Mouse (Mus musculus): Measurements from ENCODE around the gene Ythdf2. TPM values are rescaled to one million over a fixed set of nuclear protein-coding genes. Genes with fewer than 3 reads are reported as not detected.

Gene Ythdf2
- total RNA-seq (2014; rRNA removed) (77.3 and 83.9 TPM in 2 replicates), polyA plus RNA-seq (2015; fragmentation: Nextera tagmentation; extraction: Ambion mirVana) (122 and 126 TPM in 2 replicates)

- Histone ChIP-seq H3K36me3 (ENCODE audit: insufficient read depth) (peaks cover 10% of the 10 kb centered on the region; the same call in 1 of the 2 replicates), H3K27me3 (ENCODE audit: insufficient read depth, low read length) (no peaks in the 10 kb centered on the region), H3K4me2 (ENCODE audit: low read depth) (peak within 1 kb of the TSS; percentile 60), H3K4me3 (ENCODE audit: low read depth, low read length) (peak within 1 kb of the TSS; percentile 86), H3K9ac (peak within 1 kb of the TSS; percentile 83), H3K9me3 (ENCODE audit: low read length) (no peaks in the 10 kb centered on the region), H3K27ac (ENCODE audit: low read depth, low read length) (peak within 1 kb of the TSS; percentile 94), H3K4me1 (ENCODE audit: insufficient read depth) (no peaks in the 10 kb centered on the region)
- peak; percentile 89 for TF ChIP-seq CTCF (IDR thresholded peaks at IDR 0.05; ENCODE audit: low read depth)
- 3% methylated on average over 66 of the region's 78 CpGs for WGBS
- DNase-seq (peak; percentile 99), ATAC-seq (peak; percentile 98)
Measured at GRCm38 (mm10) chr4:132211953-132212734, at the start of gene Ythdf2. Ythdf2 (minus strand) TSS chr4:132212303.

GRCm38 (mm10) chr4:132260404-132261379 is 48.6 kb upstream of the Ythdf2 start:
- TF ChIP-seq CTCF (IDR thresholded peaks at IDR 0.05; ENCODE audit: low read depth), result no peak
- Histone ChIP-seq H3K4me3 (ENCODE audit: low read depth, low read length) (peak overlapping the region; percentile 86), H3K9ac (peak overlapping the region; percentile 87), H3K36me3 (ENCODE audit: insufficient read depth) (no peaks in the 10 kb centered on the region), H3K4me2 (ENCODE audit: low read depth) (peak overlapping the region; percentile 75), H3K4me1 (ENCODE audit: insufficient read depth) (peaks cover 13% of the 10 kb centered on the region; the same call in 1 of the 2 replicates), H3K27ac (ENCODE audit: low read depth, low read length) (peak overlapping the region; percentile 92), H3K27me3 (ENCODE audit: insufficient read depth, low read length) (no peaks in the 10 kb centered on the region), H3K9me3 (ENCODE audit: low read length) (no peaks in the 10 kb centered on the region)
- WGBS, result 3% methylated on average over 30 of the region's 64 CpGs
- ATAC-seq (peak; percentile 87), DNase-seq (peak; percentile 77)

- no peak overlapping the region for H3K9ac ChIP-seq
- no peak for TF ChIP-seq CTCF (IDR thresholded peaks at IDR 0.05; ENCODE audit: low read depth)
- no peaks in the 10 kb centered on the region for H3K27me3 ChIP-seq (ENCODE audit: insufficient read depth, low read length)
- H3K4me2 ChIP-seq (ENCODE audit: low read depth), result no peak overlapping the region
- H3K4me3 ChIP-seq (ENCODE audit: low read depth, low read length), result no peak overlapping the region
- no peaks in the 10 kb centered on the region for H3K9me3 ChIP-seq (ENCODE audit: low read length)
- ATAC-seq, result no peak
- no peaks in the 10 kb centered on the region for H3K36me3 ChIP-seq (ENCODE audit: insufficient read depth)
- H3K4me1 ChIP-seq (ENCODE audit: insufficient read depth), result peaks cover 13% of the 10 kb centered on the region; the same call in 1 of the 2 replicates
- WGBS, result 79% methylated on average over 4 of the region's 4 CpGs
- no peak for DNase-seq
- H3K27ac ChIP-seq (ENCODE audit: low read depth, low read length), result no peak overlapping the region
Measured at GRCm38 (mm10) chr4:132259248-132259647, 47.1 kb upstream of the Ythdf2 start.

- Histone ChIP-seq H3K4me3 (ENCODE audit: low read depth, low read length) (no peak overlapping the region), H3K27ac (ENCODE audit: low read depth, low read length) (no peak overlapping the region), H3K4me2 (ENCODE audit: low read depth) (no peak overlapping the region), H3K4me1 (ENCODE audit: insufficient read depth) (peaks cover 13% of the 10 kb centered on the region; the same call in 1 of the 2 replicates), H3K9me3 (ENCODE audit: low read length) (no peaks in the 10 kb centered on the region), H3K9ac (no peak overlapping the region), H3K27me3 (ENCODE audit: insufficient read depth, low read length) (no peaks in the 10 kb centered on the region), H3K36me3 (ENCODE audit: insufficient read depth) (no peaks in the 10 kb centered on the region)
- ATAC-seq (no peak), DNase-seq (no peak)
- no peak for TF ChIP-seq CTCF (IDR thresholded peaks at IDR 0.05; ENCODE audit: low read depth)
- WGBS, result 91% methylated on average over 3 of the region's 3 CpGs
Measured at GRCm38 (mm10) chr4:132256384-132256783, 44.3 kb upstream of the Ythdf2 start.

- WGBS, result 79% methylated on average over 3 of the region's 3 CpGs
- Histone ChIP-seq H3K9me3 (ENCODE audit: low read length) (no peaks in the 10 kb centered on the region), H3K36me3 (ENCODE audit: insufficient read depth) (peaks cover 6% of the 10 kb centered on the region), H3K4me1 (ENCODE audit: insufficient read depth) (peaks cover 8% of the 10 kb centered on the region; the same call in 1 of the 2 replicates), H3K27me3 (ENCODE audit: insufficient read depth, low read length) (no peaks in the 10 kb centered on the region), H3K27ac (ENCODE audit: low read depth, low read length) (no peak overlapping the region), H3K9ac (no peak overlapping the region), H3K4me3 (ENCODE audit: low read depth, low read length) (no peak overlapping the region), H3K4me2 (ENCODE audit: low read depth) (no peak overlapping the region)
- DNase-seq, result no peak
- no peak for ATAC-seq
- TF ChIP-seq CTCF (IDR thresholded peaks at IDR 0.05; ENCODE audit: low read depth), result no peak
Measured at GRCm38 (mm10) chr4:132254986-132255385, 42.9 kb upstream of the Ythdf2 start.

GRCm38 (mm10) chr4:132253622-132254021 is 41.5 kb upstream of the Ythdf2 start:
- H3K27me3 ChIP-seq (ENCODE audit: insufficient read depth, low read length), result no peaks in the 10 kb centered on the region
- no peak for TF ChIP-seq CTCF (IDR thresholded peaks at IDR 0.05; ENCODE audit: low read depth)
- WGBS, result 71% methylated on average over 2 of the region's 2 CpGs
- no peak overlapping the region for H3K27ac ChIP-seq (ENCODE audit: low read depth, low read length)
- H3K36me3 ChIP-seq (ENCODE audit: insufficient read depth), result peaks cover 17% of the 10 kb centered on the region
- no peak overlapping the region for H3K4me2 ChIP-seq (ENCODE audit: low read depth)
- H3K9ac ChIP-seq, result no peak overlapping the region
- no peaks in the 10 kb centered on the region for H3K9me3 ChIP-seq (ENCODE audit: low read length)
- no peak for ATAC-seq
- no peak for DNase-seq
- H3K4me3 ChIP-seq (ENCODE audit: low read depth, low read length), result no peak overlapping the region
- H3K4me1 ChIP-seq (ENCODE audit: insufficient read depth), result no peaks in the 10 kb centered on the region

Measured in forebrain, postnatal 0 days (tissue).